Mouse (Mus musculus) A20 (cell line): ENCODE measurements around the gene Pwp2.
"Not testable (repeated sequence)": the region's sequence is repeated elsewhere in the genome, so short reads cannot be mapped to it uniquely, and the experiment has no call there.

Experiments
- DNase-seq: peaks from one replicate; pipeline ENCODE4 v3.0.0-alpha.2; 2011; ENCODE audit warnings: low read depth, low spot score

The Pwp2 gene

DNA sequence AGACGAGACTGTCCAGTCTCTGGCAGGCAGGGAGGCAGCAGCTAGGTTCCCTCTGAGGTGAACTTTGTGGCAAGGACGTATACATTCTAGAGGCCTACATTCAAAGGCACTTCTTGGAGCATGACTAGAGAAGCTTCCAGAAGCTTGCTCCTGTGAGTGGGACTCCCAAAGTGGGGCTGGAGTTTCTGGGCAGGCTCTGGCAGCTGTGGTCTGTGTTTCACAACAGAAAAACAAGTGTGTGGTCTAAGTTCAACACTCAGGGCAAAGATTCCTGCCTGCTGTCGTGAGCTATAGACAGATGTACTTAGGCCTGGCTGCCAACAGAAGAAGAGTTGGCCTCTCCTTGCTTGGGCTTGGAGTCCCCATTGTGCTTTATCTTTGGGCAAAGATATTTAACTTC lies 44.1 kb downstream of the Pwp2 start:
- no peak for DNase-seq

DNA sequence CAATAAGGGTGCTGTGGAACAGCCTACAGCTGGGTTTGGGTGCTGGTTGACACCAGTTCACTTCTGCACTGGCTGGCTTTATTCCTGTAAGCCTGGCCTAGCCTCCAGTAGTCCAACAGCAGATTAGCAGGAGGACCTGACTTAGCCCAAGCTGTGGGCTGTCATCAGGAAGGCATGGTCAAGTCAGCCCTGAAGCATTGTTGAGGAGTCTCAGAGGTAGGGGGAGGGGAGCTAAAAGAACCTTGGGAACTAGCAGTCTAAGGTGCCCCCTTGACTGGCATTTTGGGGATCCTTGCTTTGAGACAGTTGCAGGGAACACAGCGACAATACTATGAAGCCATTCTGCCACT lies 44.7 kb downstream of the Pwp2 start:
- DNase-seq: no peak

DNA sequence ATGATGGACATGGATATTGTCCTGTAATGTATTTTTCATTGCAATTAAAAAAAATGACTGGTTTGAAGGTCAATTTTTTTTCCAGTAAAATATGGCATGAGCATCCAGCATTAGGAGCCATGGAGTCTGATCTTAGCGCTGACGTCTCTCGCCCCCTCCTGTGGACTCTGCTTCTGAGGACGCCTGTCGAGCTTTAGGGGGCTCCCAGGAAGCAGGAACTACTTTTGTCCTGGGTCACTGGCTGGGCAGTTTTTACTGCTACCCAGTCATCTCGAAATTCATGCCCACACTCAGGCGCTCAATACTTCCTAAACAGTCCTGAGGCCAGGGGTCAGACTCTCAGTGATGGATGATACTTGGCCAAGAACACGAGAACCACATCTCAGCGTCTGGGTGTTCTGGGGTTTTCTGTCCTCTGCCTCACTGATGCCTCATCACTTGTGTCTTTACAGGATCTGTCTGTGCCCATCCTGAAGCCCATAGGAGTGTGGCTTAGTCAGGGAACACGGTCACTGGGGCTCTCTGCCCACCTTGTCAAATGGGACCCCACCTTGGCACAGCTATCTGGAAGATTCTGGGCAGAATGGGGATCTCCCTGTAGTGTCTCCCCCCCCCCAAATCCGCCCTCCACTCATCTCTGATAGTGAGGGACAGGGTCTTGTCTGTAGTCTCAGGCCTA lies 45.2 kb downstream of the Pwp2 start:
- no peak for DNase-seq

DNA sequence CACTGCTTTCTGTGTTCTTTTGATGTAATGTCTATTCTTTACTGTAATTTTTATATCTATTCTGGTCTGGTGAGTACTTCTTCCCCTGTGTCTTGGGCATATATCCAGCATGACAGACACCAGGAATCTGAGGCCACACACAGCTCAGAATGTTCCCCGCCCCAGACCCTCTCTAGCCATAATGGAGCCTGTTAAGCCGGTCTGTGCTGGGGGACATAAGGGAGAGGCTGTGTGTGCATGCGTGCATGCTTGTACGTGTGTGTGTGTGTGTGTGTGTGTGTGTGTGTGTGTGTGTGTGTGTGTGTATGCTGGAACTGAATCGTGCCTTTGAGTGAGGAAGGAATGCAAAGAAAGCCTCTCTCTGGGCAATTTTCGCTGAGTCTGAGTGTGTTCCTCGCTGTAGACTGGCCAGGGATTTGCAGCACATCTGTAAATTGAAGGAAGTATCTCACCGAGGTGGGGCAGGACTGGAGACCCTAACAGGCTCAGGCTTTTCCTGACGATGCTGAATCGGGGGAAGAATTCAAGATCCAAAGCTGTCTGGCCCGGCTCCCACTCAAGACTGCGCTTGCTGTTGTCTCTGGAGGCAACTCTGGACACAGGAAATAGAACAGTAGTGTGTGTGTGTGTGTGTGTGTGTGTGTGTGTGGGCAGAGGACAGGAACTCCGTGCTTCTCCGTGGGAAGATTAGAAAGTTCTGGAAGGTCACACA lies 46.0 kb downstream of the Pwp2 start:
- DNase-seq: no peak

DNA sequence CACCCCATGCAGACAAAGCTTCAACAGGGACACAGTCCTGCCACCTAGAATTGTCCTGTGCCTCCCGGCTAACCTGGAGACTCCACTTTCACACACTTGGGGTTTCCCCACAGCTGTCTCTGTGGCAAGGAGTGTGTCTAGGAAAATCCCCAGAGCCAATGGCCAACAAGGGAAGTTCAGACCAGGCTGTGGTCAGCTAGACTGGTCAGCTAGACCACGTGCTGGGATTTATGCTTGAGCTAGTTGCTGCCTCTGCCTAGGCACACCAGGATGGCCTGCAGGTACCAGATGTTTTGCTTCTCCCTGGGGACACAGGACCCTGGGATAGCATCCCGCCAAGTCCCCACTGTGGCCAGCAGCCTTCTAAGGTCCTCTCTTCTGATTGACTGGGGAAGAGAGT lies 47.8 kb downstream of the Pwp2 start:
- DNase-seq: no peak

DNA sequence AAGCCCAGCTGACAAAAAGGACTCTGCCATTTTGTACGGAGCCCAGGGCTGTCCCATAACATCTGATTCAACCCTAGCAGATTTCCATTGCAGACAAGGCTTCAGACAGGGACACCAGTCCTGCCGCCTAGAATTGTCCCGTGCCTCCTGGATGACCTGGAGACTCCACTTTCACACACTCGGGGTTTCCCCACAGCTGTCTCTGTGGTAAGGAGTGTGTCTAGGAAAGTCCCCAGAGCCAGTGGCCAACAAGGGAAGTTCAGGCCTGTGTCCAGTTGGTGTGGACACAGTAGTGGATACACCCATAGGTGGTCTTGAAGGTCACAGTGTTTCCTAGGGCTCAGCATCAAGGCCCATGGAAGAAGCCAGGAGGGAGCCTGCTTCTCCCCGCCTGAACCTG lies 49.0 kb downstream of the Pwp2 start:
- no peak for DNase-seq

DNA sequence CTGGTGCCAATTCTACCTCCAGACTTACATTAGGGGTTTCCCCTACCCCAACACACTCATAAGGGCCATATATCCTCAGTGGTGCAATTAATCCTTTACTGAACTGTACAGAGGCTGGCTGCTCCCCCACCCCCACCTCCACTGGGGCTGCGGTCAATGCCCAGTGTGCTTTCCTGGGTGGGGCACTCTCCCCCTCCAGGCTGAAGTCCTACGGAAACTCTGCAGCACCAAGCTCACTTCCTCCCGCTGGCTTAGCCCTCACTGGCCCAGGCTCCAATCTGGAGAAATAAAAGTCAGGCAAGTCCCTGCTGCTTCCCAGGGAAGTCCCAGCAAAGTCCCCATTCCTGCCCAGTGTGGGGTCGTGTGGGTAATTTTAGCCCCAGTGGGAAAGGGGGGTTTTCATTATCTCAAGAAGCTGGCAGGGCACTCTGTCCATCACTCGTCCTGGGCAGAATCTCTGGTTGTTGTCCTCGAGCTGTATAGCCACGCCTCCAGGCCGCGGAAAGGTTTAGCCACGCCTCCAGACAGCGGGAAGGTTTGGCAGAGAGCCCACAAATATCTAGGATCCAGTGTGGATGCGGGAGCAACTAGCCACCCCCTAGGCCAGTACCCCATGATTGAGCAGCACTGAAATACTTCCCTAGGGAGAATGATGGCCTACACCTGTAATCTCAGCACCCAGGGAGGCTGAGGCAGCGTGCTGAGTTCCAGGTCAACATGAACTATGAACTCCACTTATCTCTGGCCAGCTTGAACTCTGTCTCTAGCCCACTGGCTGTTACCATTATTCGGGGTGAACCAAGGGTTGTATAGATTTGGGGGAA lies 49.8 kb downstream of the Pwp2 start:
- peak; percentile 31 for DNase-seq

DNA sequence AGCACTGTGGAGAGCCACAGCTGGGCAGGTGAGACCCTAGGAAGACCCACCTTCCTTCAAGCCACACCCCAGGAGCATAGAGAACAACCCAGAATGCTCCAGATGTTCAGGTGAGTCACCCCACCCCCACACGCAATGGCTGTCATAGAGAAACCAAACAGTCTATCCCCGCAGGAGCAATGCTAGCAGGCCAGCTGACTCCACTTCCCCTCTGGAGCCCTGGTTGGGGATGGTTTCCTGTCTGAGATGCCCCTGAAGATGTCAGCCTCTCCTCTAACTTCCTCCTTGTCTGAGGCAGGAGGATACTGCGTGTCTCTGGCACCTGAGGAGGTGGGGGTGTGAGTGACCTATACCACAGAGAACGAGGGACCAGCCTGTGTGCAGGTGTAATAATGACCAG lies 50.5 kb downstream of the Pwp2 start:
- DNase-seq: peak; percentile 55

DNA sequence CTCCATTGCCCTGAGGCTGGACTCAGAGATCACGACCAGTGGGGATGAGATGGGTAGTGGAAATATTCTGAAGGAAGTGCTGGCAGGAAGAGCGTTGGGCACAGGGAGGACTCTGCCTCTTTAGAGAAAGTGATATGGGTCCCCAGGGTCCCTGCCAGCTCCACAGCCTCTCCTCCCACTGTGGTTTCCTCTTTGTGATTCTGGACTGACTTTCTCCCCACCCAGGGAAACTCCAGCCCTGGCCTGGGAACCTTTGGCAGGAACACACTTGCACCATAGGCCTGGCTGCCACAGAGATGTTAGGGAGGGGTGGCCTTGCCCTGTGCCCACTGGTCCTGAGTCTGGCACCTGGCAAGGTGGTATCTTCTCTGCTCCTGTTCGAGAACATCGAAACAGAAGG lies 55.0 kb downstream of the Pwp2 start:
- no peak for DNase-seq

DNA sequence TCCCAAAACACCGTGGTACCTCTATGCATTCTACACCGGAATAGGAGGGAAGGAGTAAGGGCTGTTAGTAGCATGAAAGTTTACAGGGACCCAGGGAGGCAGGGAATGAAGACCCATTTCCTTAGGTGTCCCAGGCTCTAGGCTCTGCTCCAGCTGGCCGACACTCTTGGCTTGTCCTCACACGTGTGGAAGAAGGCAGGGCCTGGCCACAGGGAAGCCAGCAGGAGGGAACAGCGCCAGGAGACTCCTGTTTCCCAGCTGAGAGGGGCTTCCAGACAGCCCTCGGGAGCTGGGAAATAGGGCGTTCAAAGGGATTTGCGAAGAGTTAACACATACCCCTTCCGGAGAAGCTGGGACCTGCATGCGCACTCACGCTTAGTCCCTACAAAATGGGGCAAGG lies 55.5 kb downstream of the Pwp2 start:
- DNase-seq: no peak

DNA sequence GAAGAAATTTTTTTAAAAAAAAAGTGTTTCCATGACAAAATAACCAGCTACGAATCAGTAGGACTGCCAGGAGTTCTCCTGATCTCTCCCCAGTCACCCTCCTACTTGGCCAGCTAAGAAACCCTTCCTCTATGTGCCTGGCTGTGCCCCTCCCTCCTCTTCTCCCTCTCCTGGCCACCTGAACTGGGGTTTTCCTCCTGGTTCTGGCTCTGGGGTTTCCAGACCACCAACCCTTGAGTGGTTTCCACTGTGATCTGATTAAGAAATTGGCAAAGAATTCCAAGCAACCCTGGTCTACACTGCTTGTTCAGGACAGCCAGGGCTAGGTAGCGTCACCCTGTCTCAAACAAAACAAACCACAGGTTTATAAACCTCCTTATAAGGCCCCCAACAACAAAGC lies 56.3 kb downstream of the Pwp2 start:
- no peak for DNase-seq

DNA sequence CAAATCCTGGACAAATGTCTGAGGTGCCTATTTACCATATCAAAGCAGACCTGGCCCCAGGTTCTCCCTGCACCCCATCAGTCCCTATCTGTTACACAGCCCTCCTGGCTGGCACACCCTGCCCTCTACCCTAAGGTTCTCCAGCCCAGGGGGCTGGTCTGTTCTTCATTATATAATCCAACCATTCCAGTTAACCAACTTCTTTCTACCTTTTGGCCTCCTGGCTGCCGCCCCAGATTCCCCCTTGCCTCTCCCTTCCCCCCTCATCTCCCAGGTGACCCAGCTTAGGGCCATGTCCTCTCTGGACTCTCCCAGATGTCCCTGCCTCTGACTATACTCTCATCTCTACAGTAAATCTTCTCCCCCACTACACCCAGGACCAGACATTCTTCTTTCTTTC lies 57.0 kb downstream of the Pwp2 start:
- no peak for DNase-seq

DNA sequence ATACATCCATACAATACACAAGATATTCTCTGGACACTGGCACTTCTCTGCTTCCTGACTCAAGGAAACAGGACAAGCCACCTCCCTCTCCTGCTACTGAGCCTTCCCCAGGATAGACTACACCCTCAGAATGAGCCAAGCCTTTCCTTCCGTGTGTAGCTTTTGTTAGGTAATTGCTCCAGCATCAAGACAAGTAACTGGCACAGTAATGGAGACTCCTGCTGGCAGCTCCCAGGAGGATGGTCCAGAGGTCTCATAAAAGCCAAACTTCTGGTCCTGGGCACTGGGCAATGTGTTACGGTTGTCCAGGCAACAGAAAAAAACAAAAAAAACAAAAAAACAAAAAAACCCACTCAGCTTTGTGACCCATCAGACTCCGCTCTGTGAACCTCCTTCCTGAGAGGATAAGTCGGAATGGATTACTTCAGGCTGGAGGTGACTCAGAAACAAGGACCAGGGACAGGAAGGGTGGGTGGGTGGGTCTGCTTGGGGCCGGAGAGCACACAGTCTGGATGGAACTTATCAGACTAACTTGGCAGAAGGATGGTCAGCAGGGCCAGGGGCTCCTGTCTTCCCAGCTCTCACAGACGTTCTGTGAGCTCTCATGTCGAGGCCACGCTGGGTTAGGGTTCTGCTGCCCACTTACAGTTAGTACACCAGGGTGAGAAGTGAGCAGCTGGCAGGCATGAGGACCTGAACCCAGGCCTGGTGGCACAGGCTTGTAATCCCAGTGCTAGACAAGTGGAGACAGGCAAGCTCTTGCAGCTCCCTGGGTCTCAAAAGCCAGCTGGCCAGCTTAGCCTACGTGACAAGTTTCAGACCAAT lies 57.7 kb downstream of the Pwp2 start:
- no peak for DNase-seq

DNA sequence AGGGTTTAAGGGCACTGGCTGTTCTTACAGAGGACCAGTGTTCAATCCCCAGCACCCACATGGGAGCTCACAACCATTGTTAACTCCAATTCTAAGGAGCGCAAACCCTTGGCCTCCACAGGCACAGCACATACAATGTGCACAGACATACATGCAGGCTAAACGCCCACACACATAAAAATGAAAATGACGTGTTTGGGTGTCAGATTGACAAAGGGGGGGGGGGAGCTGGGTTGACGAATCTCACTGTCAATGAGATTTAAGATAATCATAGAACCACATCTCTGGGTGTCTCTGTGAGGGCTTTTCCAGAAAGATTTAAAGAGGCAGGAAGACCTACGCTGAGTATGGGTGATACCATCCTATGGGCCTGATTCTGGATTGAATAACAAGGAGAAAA lies 58.6 kb downstream of the Pwp2 start:
- no peak for DNase-seq

DNA sequence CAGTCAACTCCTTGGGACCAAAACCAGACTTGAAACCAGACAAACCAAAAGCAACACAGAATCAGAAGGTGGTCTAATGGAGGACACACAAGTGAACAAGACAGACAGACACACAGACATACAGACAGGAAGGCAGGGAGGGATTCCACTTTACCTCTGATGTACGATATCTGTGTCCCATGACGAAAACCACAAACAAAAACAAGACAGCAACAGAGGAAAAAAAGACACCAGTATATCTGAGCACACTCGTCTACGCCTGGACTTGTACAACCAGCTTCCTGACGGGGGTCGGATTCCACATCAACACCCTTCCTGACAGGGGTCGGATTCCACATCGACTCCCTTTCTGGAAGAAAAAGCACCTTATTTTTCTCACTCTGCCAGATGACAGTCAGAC lies 59.9 kb downstream of the Pwp2 start:
- not testable (repeated sequence) for DNase-seq

DNA sequence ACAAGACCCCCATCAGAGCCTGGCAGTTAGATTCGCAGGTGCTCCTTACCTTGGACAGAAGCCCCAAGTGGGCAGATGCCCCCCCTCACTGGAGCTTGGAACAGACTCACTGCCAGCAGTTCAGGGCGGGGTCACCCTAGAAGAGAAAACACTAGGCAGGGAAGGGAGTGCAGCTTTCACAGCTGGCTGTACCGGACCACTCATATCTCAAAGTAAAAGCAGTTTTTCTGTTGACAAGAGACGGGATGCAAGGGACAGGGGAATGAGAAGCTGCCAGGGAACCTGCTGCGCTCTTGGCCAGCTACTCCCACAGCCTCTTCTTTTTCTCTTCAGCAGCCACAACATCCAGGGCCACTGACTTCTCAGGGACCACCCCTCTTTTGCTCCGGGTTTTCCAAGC lies 60.8 kb downstream of the Pwp2 start:
- DNase-seq: not testable (repeated sequence)
